Mouse (Mus musculus) small intestine, adult 2 months (tissue): ENCODE results near the gene Minos1.

ENCODE experiments used
- CTCF ChIP-seq: fragments of 200-500 bp; IDR thresholded peaks from 2 replicates; pipeline ENCODE4 v1.5.1; 2012; ENCODE audit warnings: low read depth, mild to moderate bottlenecking, control low read depth, inconsistent platforms, low read length, moderate library complexity, mixed read lengths; ENCODE audit not compliant: insufficient replicate concordance, insufficient read length; ENCODE audit errors: extremely low read depth
- POLR2A ChIP-seq: fragments of 200-500 bp; IDR thresholded peaks from 2 replicates; pipeline ENCODE4 v1.6.1; 2012; ENCODE audit warnings: low read depth, mild to moderate bottlenecking, control low read depth, inconsistent platforms, low read length, moderate library complexity

DNA sequence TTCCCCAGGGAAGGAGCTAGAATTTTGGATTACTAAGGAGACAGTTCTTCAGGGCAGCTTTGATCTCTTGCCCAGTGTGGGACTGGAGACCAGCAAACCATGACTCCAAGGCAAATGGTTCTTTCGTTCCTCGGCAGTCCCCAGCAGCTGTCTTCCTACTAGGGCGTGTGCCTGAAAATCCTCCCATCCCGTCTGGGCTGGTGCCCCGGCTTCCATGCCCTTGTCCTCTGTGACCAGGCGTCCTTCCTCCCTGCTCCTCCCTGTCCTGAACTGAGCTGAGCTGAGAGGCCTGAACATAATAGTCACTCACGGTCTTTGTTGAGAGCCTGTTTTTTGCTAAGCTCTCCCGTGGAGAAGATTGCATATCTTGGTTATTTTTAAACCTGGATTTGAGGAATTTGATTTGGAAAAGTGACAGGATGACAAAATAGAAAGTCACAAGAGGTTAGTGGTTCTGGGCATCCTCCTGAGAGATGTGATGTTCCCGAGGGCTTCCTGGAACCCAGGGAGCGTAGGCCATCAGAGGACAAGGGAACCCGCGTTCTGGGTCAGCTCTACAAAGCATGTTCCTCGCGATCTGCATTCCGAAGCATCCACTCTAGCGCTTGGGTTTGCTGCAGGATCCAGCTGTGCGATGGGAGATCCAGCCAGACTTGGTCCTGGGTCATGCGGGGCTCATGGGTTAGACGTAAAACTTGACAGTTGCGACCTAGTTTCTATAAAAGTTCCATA lies 23.8 kb upstream of the Minos1 start:
- TF ChIP-seq CTCF = no peak
- no peak for TF ChIP-seq POLR2A
